Mouse (Mus musculus) olfactory bulb, adult 2 months (tissue): Measurements from ENCODE around the gene Nmnat2.

ENCODE experiments used
- CTCF ChIP-seq: fragments of 200-500 bp; IDR thresholded peaks from 2 replicates; pipeline ENCODE4 v1.5.1; 2012; ENCODE audit warnings: low read depth, mild to moderate bottlenecking, low read length, moderate library complexity; ENCODE audit not compliant: insufficient read depth
- POLR2A ChIP-seq: fragments of 200-500 bp; IDR thresholded peaks from 2 replicates; pipeline ENCODE4 v1.6.1; 2012; ENCODE audit warnings: mild to moderate bottlenecking, low read depth, low read length, moderate library complexity; ENCODE audit not compliant: insufficient read depth

- no peak for TF ChIP-seq POLR2A
- no peak for TF ChIP-seq CTCF
These were observed 53.0 kb downstream of the Nmnat2 start for GRCm38 (mm10) chr1:153007824-153008223.
